Mouse (Mus musculus): ENCODE measurements at regions not wholly inside any gene's neighbourhood (a gene's known extent, or its start where the extent isn't known, plus 50 kb on each side); places are given as distances from the start of the nearest gene placed in this dataset.

GRCm38 (mm10) chr1:34739621-34740020 lies 103.2 kb downstream of the Fam168b start:
- no peak for DNase-seq (ENCODE audit: low spot score)

GRCm38 (mm10) chr1:34740891-34741290 lies 102.0 kb downstream of the Fam168b start:
- DNase-seq (ENCODE audit: low spot score): no peak

GRCm38 (mm10) chr1:34742234-34742633 lies 100.6 kb downstream of the Fam168b start:
- no peak for DNase-seq (ENCODE audit: low spot score)

- DNase-seq (ENCODE audit: low spot score): no peak
These were observed 97.0 kb downstream of the Fam168b start for GRCm38 (mm10) chr1:34745881-34746280.

GRCm38 (mm10) chr1:34749161-34750040 lies 93.5 kb downstream of the Fam168b start:
- DNase-seq (ENCODE audit: low spot score): no peak

GRCm38 (mm10) chr1:34750061-34751054 lies 92.5 kb downstream of the Fam168b start:
- no peak for DNase-seq (ENCODE audit: low spot score)

- DNase-seq (ENCODE audit: low spot score): no peak
These were observed 91.7 kb downstream of the Fam168b start for GRCm38 (mm10) chr1:34751128-34751527.

GRCm38 (mm10) chr1:34753581-34753980 lies 89.3 kb downstream of the Fam168b start:
- DNase-seq (ENCODE audit: low spot score): no peak

GRCm38 (mm10) chr1:34760547-34760946 lies 82.3 kb downstream of the Fam168b start:
- no peak for DNase-seq (ENCODE audit: low spot score)

GRCm38 (mm10) chr1:34761436-34761835 lies 81.4 kb downstream of the Fam168b start:
- DNase-seq (ENCODE audit: low spot score): no peak

GRCm38 (mm10) chr1:34761870-34762269 lies 81.0 kb downstream of the Fam168b start:
- no peak for DNase-seq (ENCODE audit: low spot score)

Data from urinary bladder, postnatal 10 days (tissue).